Mouse (Mus musculus) heart, postnatal 0 days (tissue): Measurements from ENCODE around the gene Foxn3. TPM values are rescaled to one million over a fixed set of nuclear protein-coding genes. Genes with fewer than 3 reads are reported as not detected.

ENCODE experiments used
- ATAC-seq: fragments of 200-750 bp; cut with Nextera tagmentation; 2 replicates; pipeline ENCODE4 v1.8.0; 2017; ENCODE audit warnings: low read depth, moderate number of reproducible peaks, moderate library complexity; ENCODE audit not compliant: insufficient read depth
- DNase-seq: peaks from one replicate; pipeline ENCODE4 v3.0.0-alpha.2; 2016; ENCODE audit warnings: low spot score
- H3K27ac ChIP-seq: fragments of 300-500 bp; sonication (generic); 2 replicates; pipeline ENCODE4 v1.5.1; 2014; ENCODE audit warnings: low read depth, mild to moderate bottlenecking
- H3K27me3 ChIP-seq: fragments of 300-500 bp; sonication (generic); 2 replicates; pipeline ENCODE4 v1.6.1; 2014; ENCODE audit warnings: low read length, mixed read lengths; ENCODE audit not compliant: control insufficient read depth, insufficient read depth
- H3K36me3 ChIP-seq: fragments of 300-500 bp; sonication (generic); replicated peaks from 2 replicates; pipeline ENCODE4 v1.6.1; 2014; ENCODE audit warnings: low read length, mixed read lengths; ENCODE audit not compliant: control insufficient read depth, insufficient read depth
- H3K4me1 ChIP-seq: fragments of 300-500 bp; sonication (generic); 2 replicates; pipeline ENCODE4 v1.6.1; 2014; ENCODE audit warnings: antibody characterized with exemption; ENCODE audit not compliant: control insufficient read depth, insufficient read depth
- H3K4me2 ChIP-seq: fragments of 300-500 bp; sonication (generic); 2 replicates; pipeline ENCODE4 v1.6.1; 2014; ENCODE audit warnings: low read depth, mild to moderate bottlenecking, low read length, moderate library complexity
- H3K4me3 ChIP-seq: fragments of 300-500 bp; sonication (generic); 2 replicates; pipeline ENCODE4 v1.5.1; 2014; ENCODE audit warnings: low read depth, low read length
- H3K9ac ChIP-seq: fragments of 300-500 bp; sonication (generic); replicated peaks from 2 replicates; pipeline ENCODE4 v1.6.1; 2014; ENCODE audit warnings: low read depth, low read length, mixed read lengths
- H3K9me3 ChIP-seq: fragments of 300-500 bp; sonication (generic); replicated peaks from 2 replicates; pipeline ENCODE4 v1.6.1; 2016; ENCODE audit warnings: low read length; ENCODE audit not compliant: control insufficient read depth
- CTCF ChIP-seq: IDR thresholded peaks from 2 replicates; pipeline ENCODE4 v1.5.1; 2016; ENCODE audit warnings: antibody characterized with exemption, control low read depth, low read depth
- EP300 ChIP-seq: IDR thresholded peaks from 2 replicates; pipeline ENCODE4 v1.6.1; 2016; ENCODE audit warnings: antibody characterized with exemption, low read depth
- WGBS: fragments of 180-500 bp; shearing (Covaris S2); extraction: QIAGEN DNeasy Blood & Tissue Kit; methylation state at CpG from one replicate; pipeline ENCODE4 v1.1.7; 2014; 5-methylcytosine and 5-hydroxymethylcytosine counted together
- polyA plus RNA-seq: library from polyadenylated mRNA; unstranded; fragments of >200 nt; fragmentation: Nextera tagmentation; extraction: Ambion mirVana; gene quantifications from 2 replicates; pipeline ENCODE4 v1.2.1, GENCODE M21; 2015
- total RNA-seq: library from RNA; depleted of rRNA; stranded (reverse); fragments of >200 nt; gene quantifications from 2 replicates; pipeline ENCODE4 v1.2.3, GENCODE M21; 2014; ENCODE audit warnings: low replicate concordance

Foxn3 gene
- total and polyA plus RNA-seq, 2 experiments from 2014 or later = 31.4 to 55.3 TPM

- Histone ChIP-seq H3K27ac (no peak overlapping the region), H3K27me3 (no peaks in the 10 kb centered on the region), H3K9me3 (peaks cover 7% of the 10 kb centered on the region; the same call in 1 of the 2 replicates), H3K36me3 (no peaks in the 10 kb centered on the region), H3K9ac (no peak overlapping the region), H3K4me2 (no peak overlapping the region), H3K4me1 (no peaks in the 10 kb centered on the region), H3K4me3 (no peak overlapping the region)
- DNase-seq (no peak), ATAC-seq (no peak)
- WGBS = 67% methylated on average over 18 of the region's 18 CpGs
- TF ChIP-seq EP300 = no peak
Measured at GRCm38 (mm10) chr12:99498189-99498977, 65.0 kb downstream of the Foxn3 start.

DNA sequence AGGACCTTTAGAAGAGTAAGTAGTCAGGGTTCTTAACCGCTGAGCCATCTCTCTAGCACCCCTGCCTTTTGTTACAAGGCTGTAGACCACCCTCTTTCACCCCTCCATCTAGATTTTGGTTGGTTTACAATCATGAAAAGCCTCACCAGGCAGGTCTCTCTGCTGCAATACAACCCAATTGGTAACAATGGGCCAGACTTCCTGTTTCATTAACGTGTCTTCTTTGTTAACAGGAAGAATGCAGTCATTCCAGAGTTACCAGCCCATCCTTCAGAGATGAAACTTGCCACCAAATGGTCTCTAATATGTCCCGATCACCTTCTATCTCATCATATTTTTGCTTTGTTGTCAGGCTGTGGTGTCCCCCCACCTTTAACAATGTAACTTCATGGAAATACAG, 66.4 kb downstream of the Foxn3 start:
- no peaks in the 10 kb centered on the region for H3K27me3 ChIP-seq
- H3K9me3 ChIP-seq = peaks cover 7% of the 10 kb centered on the region; the same call in 1 of the 2 replicates
- H3K36me3 ChIP-seq = no peaks in the 10 kb centered on the region
- H3K9ac ChIP-seq = no peak overlapping the region
- TF ChIP-seq CTCF (no peak), EP300 (no peak)
- ATAC-seq = no peak
- DNase-seq = no peak
- H3K4me2 ChIP-seq = no peak overlapping the region
- no peak overlapping the region for H3K4me3 ChIP-seq
- 81% methylated on average over 3 of the region's 3 CpGs for WGBS
- no peaks in the 10 kb centered on the region for H3K4me1 ChIP-seq
- H3K27ac ChIP-seq = no peak overlapping the region

DNA sequence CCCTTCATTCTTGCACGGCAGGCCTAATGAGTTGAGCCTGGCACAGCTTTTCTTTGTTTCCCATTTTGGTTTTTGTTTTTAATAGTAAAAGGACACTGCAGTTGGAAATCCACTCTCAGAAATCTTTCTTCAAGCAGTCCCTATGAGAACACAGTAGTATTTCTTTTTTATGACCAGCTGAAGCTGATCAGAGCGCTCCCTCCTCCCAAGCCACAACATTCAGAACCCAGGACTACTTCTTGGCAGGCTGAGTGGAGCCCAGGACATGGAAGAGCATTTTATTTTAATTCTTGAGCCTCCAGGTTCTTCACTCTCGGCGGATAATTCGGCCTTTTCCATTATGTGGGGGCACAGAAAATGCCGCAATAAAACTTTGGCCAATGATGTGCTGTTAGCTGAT, 73.2 kb downstream of the Foxn3 start:
- 90% methylated on average over 6 of the region's 6 CpGs for WGBS
- ATAC-seq (no peak), DNase-seq (no peak)
- Histone ChIP-seq H3K36me3 (no peaks in the 10 kb centered on the region), H3K4me2 (no peak overlapping the region), H3K4me3 (no peak overlapping the region), H3K27me3 (no peaks in the 10 kb centered on the region), H3K9ac (no peak overlapping the region), H3K27ac (no peak overlapping the region), H3K9me3 (peaks cover 7% of the 10 kb centered on the region; the same call in 1 of the 2 replicates), H3K4me1 (no peaks in the 10 kb centered on the region)
- TF ChIP-seq CTCF (no peak), EP300 (no peak)

DNA sequence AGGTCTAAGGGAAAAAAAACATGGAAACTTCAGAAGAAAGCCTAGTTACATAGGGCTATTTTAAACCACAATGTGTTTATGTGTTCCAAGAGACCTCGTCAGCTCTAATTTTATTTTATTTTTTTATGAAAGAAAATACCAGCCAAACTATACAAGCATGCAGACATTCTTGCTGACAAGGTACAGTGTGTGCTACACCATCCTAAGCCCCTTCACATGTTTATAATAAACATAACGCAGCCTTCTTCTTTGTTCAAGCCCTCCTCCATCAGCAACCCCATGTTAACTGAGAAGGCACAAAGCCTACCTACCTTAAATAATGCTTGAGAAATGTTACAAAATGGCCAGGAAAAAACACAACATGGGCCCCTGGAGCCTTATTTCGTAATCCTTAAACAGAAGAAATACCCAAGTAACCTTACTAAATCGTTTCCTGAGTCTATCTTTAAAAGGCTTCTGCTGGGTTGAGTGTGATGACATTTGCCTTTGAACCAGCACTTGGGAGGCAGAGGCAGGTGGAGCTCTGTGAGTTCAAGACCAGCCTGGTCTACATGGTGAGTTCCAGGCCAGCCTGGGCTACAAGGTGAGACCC, 74.3 kb downstream of the Foxn3 start:
- H3K27ac ChIP-seq = no peak overlapping the region
- H3K4me1 ChIP-seq = no peaks in the 10 kb centered on the region
- TF ChIP-seq CTCF (no peak), EP300 (no peak)
- DNase-seq (no peak), ATAC-seq (no peak)
- no peak overlapping the region for H3K4me2 ChIP-seq
- WGBS = 71% methylated on average over 4 of the region's 4 CpGs
- no peaks in the 10 kb centered on the region for H3K27me3 ChIP-seq
- H3K9me3 ChIP-seq = peaks cover 5% of the 10 kb centered on the region; the same call in 1 of the 2 replicates
- no peaks in the 10 kb centered on the region for H3K36me3 ChIP-seq
- H3K4me3 ChIP-seq = no peak overlapping the region
- no peak overlapping the region for H3K9ac ChIP-seq

- ATAC-seq (no peak), DNase-seq (no peak)
- TF ChIP-seq EP300 (no peak), CTCF (no peak)
- no peaks in the 10 kb centered on the region; the same call in 1 of the 2 replicates for H3K9me3 ChIP-seq
- H3K4me2 ChIP-seq = no peak overlapping the region
- H3K27ac ChIP-seq = no peak overlapping the region
- H3K36me3 ChIP-seq = no peaks in the 10 kb centered on the region
- H3K9ac ChIP-seq = no peak overlapping the region
- no peak overlapping the region for H3K4me3 ChIP-seq
- H3K27me3 ChIP-seq = no peaks in the 10 kb centered on the region
- no peaks in the 10 kb centered on the region for H3K4me1 ChIP-seq
- 87% methylated on average over 3 of the region's 3 CpGs for WGBS
Measured at GRCm38 (mm10) chr12:99480372-99480771, 83.0 kb downstream of the Foxn3 start.
